Mouse (Mus musculus): ENCODE measurements around the gene Dbp. TPM values are rescaled to one million over a fixed set of nuclear protein-coding genes. Genes with fewer than 3 reads are reported as not detected.

Dbp gene
- polyA plus RNA-seq, 1 experiment from 2014 or later, result 3.3 TPM

DNA sequence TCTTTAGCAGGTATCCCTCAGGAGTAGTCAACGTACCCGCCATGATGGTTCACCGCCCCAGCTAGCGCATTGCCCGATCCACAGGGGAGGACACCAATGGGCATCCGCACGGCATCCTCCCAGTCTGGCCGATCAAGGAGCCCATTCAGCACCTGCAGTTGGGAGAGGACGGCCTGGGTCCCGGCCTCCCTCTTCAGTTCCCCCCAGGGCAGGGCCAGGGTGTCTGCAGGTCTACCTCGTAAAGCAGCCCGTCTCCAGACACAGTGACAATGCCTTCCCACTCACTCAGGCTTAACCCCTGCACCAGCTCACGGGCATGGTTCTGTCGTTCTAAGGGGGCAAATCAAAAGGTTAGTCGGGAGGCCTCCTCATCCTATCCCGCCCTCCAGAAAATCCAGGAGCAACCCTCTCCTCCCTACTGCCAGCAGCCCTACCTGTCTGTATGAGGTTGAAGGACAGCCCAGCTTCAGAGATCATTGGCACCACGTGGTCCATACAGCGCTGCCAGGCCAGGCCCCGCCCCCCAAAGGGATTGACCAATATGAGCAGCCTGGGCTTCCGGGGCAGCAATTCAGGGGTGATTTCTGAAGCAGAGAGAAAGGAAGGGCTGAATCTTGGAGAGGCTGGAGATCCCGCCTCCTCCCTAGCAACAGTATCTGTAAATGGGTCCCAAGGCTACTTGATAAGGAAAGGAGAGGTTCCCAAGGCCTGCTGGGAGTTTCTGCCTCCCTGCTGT, 7.3 kb downstream of the Dbp start:
- Histone ChIP-seq H3K4me1 (ENCODE audit: control insufficient read depth, insufficient read depth, low read length) (peaks cover 44% of the 10 kb centered on the region), H3K27ac (ENCODE audit: low read depth, low read length) (no peak overlapping the region), H3K27me3 (ENCODE audit: control insufficient read depth, insufficient read depth, low read length) (no peaks in the 10 kb centered on the region), H3K4me3 (ENCODE audit: low read depth, low read length) (no peak overlapping the region), H3K4me2 (no peak overlapping the region), H3K9me3 (replicated peaks; ENCODE audit: control insufficient read depth, low read length) (no peaks in the 10 kb centered on the region), H3K36me3 (ENCODE audit: control insufficient read depth, insufficient read depth, low read length) (peaks cover 23% of the 10 kb centered on the region), H3K9ac (ENCODE audit: low read depth, low read length) (no peak overlapping the region)
- ATAC-seq (replicated peaks; ENCODE audit: insufficient number of reproducible peaks, low FRiP score, low TSS enrichment), result no peak
- 88% methylated on average over 21 of the region's 21 CpGs for WGBS (ENCODE audit: insufficient replicate concordance)

DNA sequence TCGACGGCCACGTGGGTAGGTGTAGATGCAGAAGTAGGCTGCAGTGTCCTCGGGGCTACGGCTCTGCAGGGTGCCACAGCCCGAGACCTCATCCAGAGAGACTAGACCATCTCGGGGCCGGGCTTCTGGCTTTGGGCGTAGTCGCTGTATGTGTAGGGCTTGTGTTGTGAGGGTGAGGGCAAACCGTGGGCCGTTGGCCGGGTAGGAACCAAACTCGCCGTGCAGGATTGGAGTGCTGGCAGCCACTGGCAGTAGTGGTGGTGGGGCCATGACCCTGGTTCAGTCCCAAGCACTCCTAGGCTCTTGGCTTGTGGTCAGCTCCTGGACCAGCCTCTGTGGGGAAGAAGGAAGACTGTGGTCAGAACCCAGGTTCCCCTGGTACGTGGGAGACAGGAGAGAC, 8.5 kb downstream of the Dbp start:
- ATAC-seq (replicated peaks; ENCODE audit: insufficient number of reproducible peaks, low FRiP score, low TSS enrichment), result no peak
- Histone ChIP-seq H3K27ac (ENCODE audit: low read depth, low read length) (no peak overlapping the region), H3K9me3 (replicated peaks; ENCODE audit: control insufficient read depth, low read length) (no peaks in the 10 kb centered on the region), H3K36me3 (ENCODE audit: control insufficient read depth, insufficient read depth, low read length) (peaks cover 23% of the 10 kb centered on the region), H3K4me3 (ENCODE audit: low read depth, low read length) (no peak overlapping the region), H3K4me1 (ENCODE audit: control insufficient read depth, insufficient read depth, low read length) (peaks cover 33% of the 10 kb centered on the region), H3K27me3 (ENCODE audit: control insufficient read depth, insufficient read depth, low read length) (no peaks in the 10 kb centered on the region), H3K9ac (ENCODE audit: low read depth, low read length) (no peak overlapping the region), H3K4me2 (no peak overlapping the region)
- WGBS (ENCODE audit: insufficient replicate concordance), result 90% methylated on average over 16 of the region's 16 CpGs

DNA sequence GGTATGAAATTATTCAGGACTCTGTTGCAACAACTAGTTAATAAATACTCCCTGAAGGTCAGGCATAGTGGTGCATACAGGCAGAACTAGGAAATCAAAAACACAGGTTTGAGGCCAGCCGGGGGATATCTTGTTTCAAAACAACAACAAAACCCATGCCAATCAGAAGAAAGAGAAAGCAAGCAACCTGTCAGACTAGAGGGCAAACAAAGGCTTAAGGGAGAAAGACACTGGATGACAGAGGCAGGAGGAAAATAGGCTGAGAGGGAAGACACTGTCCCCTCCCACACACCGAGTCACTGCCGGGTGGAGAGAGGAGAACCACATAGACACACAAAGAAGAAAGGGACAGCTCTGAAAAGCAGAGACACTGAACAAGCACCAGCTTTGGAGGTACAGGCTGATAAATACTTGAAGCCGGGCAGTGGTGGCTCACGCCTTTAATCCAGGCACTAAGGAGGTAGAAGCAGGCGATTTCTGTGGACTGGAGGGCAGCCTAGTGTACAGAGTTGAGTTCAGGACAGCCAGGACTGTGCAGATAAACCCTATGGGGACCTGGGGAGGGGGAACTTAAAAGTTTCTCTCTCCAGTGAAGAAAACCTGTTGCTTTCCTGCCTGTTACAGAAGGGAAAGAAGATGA, 9.1 kb downstream of the Dbp start:
- Histone ChIP-seq H3K9ac (ENCODE audit: low read depth, low read length) (peak overlapping the region; percentile 78), H3K36me3 (ENCODE audit: control insufficient read depth, insufficient read depth, low read length) (peaks cover 23% of the 10 kb centered on the region), H3K27ac (ENCODE audit: low read depth, low read length) (no peak overlapping the region), H3K27me3 (ENCODE audit: control insufficient read depth, insufficient read depth, low read length) (no peaks in the 10 kb centered on the region), H3K4me1 (ENCODE audit: control insufficient read depth, insufficient read depth, low read length) (peaks cover 32% of the 10 kb centered on the region), H3K9me3 (replicated peaks; ENCODE audit: control insufficient read depth, low read length) (no peaks in the 10 kb centered on the region), H3K4me2 (peak overlapping the region; percentile 96), H3K4me3 (ENCODE audit: low read depth, low read length) (peak overlapping the region; percentile 97; the same call in 1 of the 2 replicates)
- 88% methylated on average over 6 of the region's 6 CpGs for WGBS (ENCODE audit: insufficient replicate concordance)
- ATAC-seq (replicated peaks; ENCODE audit: insufficient number of reproducible peaks, low FRiP score, low TSS enrichment), result no peak

DNA sequence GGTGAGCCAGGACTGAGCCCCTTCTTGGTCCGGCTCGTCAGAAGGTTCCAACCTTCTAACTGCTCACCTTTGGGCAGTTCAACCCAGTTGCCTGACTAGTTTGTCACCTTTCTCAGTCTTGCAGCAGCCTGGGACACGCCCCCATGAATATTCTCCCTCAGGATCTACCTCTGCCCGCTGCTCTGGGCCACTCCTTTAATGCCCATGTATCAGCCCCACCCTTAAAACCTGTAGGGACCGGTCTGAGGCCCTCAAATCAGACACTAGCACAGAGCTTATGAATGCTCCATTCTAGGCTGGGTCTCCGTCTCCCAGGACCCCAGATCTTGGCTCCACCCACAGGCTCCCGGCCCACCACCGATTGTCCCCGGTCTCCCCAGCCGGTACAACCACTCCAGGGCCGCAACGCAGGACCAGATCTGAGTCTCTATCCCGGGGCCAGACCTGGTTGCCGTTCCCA, 9.8 kb downstream of the Dbp start:
- H3K36me3 ChIP-seq (ENCODE audit: control insufficient read depth, insufficient read depth, low read length), result peaks cover 29% of the 10 kb centered on the region
- peak; percentile 16 for ATAC-seq (replicated peaks; ENCODE audit: insufficient number of reproducible peaks, low FRiP score, low TSS enrichment)
- H3K4me3 ChIP-seq (ENCODE audit: low read depth, low read length), result peak overlapping the region; percentile 97
- peak overlapping the region; percentile 78 for H3K9ac ChIP-seq (ENCODE audit: low read depth, low read length)
- no peaks in the 10 kb centered on the region for H3K9me3 ChIP-seq (replicated peaks; ENCODE audit: control insufficient read depth, low read length)
- H3K27me3 ChIP-seq (ENCODE audit: control insufficient read depth, insufficient read depth, low read length), result no peaks in the 10 kb centered on the region
- peaks cover 38% of the 10 kb centered on the region for H3K4me1 ChIP-seq (ENCODE audit: control insufficient read depth, insufficient read depth, low read length)
- H3K4me2 ChIP-seq, result peak overlapping the region; percentile 96
- H3K27ac ChIP-seq (ENCODE audit: low read depth, low read length), result 0 out of 2 replicates have a peak overlapping the region, but pooled peaks have one; percentile 0
- WGBS (ENCODE audit: insufficient replicate concordance), result 11% methylated on average over 14 of the region's 14 CpGs

DNA sequence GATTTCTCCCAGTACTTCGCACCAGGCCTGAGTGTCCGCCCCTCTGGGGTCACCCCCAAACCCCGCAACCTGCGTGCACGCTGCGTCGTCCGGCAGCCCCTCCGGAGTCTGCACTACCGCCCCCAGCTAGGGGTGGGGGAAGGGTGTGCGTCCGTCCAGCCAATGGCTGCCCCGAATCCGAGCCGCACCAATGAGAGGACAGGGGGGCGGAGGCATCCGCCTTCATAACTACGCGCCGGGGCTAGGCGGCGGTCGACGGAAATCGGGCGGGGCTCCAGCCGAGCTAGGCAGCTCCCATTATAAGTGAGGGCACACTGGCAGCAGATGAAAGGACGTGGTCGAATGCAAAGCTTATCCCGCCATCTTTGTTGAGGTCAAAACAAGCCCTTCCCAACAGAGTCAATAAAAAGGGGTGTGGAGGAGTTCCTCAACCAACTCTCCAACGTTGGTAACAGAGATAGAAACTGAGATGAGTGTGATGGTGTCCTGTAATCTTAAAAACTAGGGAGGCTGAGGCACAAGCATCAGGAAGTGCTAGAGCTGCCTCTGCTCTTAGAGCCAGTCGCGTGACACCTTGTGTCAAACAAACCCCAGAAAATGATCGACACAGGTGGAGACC, 10.3 kb downstream of the Dbp start, which contains the start of gene Rpl18:
Gene Rpl18, plus strand, starts transcription at position 368 of the 619 bp plus-strand sequence.
- H3K9ac ChIP-seq (ENCODE audit: low read depth, low read length), result peak within 1 kb of the TSS; percentile 78
- peak within 1 kb of the TSS; percentile 97 for H3K4me3 ChIP-seq (ENCODE audit: low read depth, low read length)
- 6% methylated on average over 34 of the region's 34 CpGs for WGBS (ENCODE audit: insufficient replicate concordance)
- no peaks in the 10 kb centered on the region for H3K27me3 ChIP-seq (ENCODE audit: control insufficient read depth, insufficient read depth, low read length)
- H3K9me3 ChIP-seq (replicated peaks; ENCODE audit: control insufficient read depth, low read length), result no peaks in the 10 kb centered on the region
- H3K27ac ChIP-seq (ENCODE audit: low read depth, low read length), result peak within 1 kb of the TSS; percentile 60
- peak; percentile 88 for ATAC-seq (replicated peaks; ENCODE audit: insufficient number of reproducible peaks, low FRiP score, low TSS enrichment)
- H3K36me3 ChIP-seq (ENCODE audit: control insufficient read depth, insufficient read depth, low read length), result peaks cover 32% of the 10 kb centered on the region
- peak within 1 kb of the TSS; percentile 96 for H3K4me2 ChIP-seq
- H3K4me1 ChIP-seq (ENCODE audit: control insufficient read depth, insufficient read depth, low read length), result peaks cover 41% of the 10 kb centered on the region

DNA sequence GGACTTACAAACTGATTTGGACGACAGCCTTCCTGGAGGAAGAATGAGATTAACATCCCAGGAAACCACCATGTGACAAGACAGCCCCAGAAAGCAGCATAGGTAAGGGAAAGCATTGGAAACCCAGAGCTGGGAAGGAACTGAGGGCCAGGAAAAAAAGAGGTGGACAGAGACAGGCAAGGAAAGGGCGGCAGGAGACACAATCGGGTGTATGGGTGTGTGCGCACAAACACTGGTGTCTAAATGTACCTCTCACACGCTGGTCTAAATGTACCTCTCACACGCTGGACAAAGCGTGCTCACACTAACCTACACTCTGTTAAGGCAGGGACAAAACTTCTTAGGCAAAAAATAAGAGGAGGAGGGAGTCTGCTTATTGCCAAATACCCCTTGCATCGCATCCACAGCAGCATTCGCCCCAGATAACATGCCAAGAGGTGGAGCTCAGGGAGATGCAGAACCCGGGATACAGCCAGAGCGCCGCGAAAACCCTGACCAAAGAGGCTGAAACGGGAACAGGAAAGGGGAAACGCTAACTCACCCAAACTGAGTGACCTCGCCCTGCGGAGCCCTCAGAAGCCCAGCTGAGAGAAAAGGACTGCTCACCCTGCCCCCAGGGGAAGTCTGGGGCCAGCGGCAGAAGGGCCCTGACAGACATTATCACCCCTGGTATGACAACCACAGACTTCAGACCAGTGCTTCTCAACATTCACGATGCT, 11.0 kb downstream of the Dbp start:
- ATAC-seq (replicated peaks; ENCODE audit: insufficient number of reproducible peaks, low FRiP score, low TSS enrichment), result no peak
- Histone ChIP-seq H3K9me3 (replicated peaks; ENCODE audit: control insufficient read depth, low read length) (no peaks in the 10 kb centered on the region), H3K36me3 (ENCODE audit: control insufficient read depth, insufficient read depth, low read length) (peaks cover 35% of the 10 kb centered on the region), H3K4me1 (ENCODE audit: control insufficient read depth, insufficient read depth, low read length) (peaks cover 41% of the 10 kb centered on the region), H3K4me3 (ENCODE audit: low read depth, low read length) (peak overlapping the region; percentile 97), H3K27me3 (ENCODE audit: control insufficient read depth, insufficient read depth, low read length) (no peaks in the 10 kb centered on the region), H3K27ac (ENCODE audit: low read depth, low read length) (peak overlapping the region; percentile 60), H3K4me2 (peak overlapping the region; percentile 96), H3K9ac (ENCODE audit: low read depth, low read length) (peak overlapping the region; percentile 54; the same call in 1 of the 2 replicates)
- 80% methylated on average over 19 of the region's 19 CpGs for WGBS (ENCODE audit: insufficient replicate concordance)

DNA sequence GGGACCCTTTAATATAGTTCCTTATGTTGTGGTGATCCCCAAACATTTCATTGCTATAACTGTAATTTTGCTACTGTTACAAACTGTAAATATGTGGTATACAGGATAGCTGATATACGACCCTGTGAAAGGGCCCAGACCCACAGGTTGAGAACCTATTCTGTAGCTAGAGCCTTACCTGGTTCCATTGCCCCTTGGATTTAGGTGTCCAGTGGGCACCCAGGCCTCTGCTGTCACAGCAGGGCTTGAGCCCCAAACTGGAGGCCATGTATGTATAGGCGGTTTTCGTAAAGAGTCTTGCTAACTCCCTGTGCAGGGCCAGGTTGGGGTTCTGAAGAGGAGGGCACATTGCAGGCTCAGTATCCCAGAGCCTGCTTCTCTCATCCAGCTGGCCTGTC, 11.6 kb downstream of the Dbp start:
- Histone ChIP-seq H3K9ac (ENCODE audit: low read depth, low read length) (peak overlapping the region; percentile 93; the same call in 1 of the 2 replicates), H3K27ac (ENCODE audit: low read depth, low read length) (no peak overlapping the region), H3K4me3 (ENCODE audit: low read depth, low read length) (peak overlapping the region; percentile 97), H3K27me3 (ENCODE audit: control insufficient read depth, insufficient read depth, low read length) (no peaks in the 10 kb centered on the region), H3K9me3 (replicated peaks; ENCODE audit: control insufficient read depth, low read length) (no peaks in the 10 kb centered on the region), H3K4me2 (peak overlapping the region; percentile 96), H3K36me3 (ENCODE audit: control insufficient read depth, insufficient read depth, low read length) (peaks cover 34% of the 10 kb centered on the region), H3K4me1 (ENCODE audit: control insufficient read depth, insufficient read depth, low read length) (peaks cover 41% of the 10 kb centered on the region)
- WGBS (ENCODE audit: insufficient replicate concordance), result 84% methylated on average over 3 of the region's 3 CpGs
- ATAC-seq (replicated peaks; ENCODE audit: insufficient number of reproducible peaks, low FRiP score, low TSS enrichment), result no peak
